In genomic region chr15:81362501-81362900, GRCm38 (mm10) we compare ENCODE assay signal across 34 mouse cellular contexts. TPM values are rescaled to one million over a fixed set of nuclear protein-coding genes. Genes with fewer than 3 reads are reported as not detected.
DNase-seq lines count a peak whose midpoint lies in the region; ATAC-seq and TF ChIP-seq lines count a peak whose summit lies in the region.
"Had no signal": no experiment of that assay in that cellular context is flagged by ENCODE, and none has a peak within 500 bp of the region (broad histone marks: within the 10 kb centered on the region; RNA-seq: fewer than 3 reads in every experiment).

No protein-coding gene starts in this region.

- no peak overlapping the region for H3K9ac ChIP-seq in MEL (ENCODE audit: control insufficient read depth, low read depth, low read length, poor library complexity, severe bottlenecking)
- no peak overlapping the region for H3K9ac ChIP-seq in liver, embryonic 14.5 days (replicated peaks)
- H3K9ac ChIP-seq: forebrain, embryonic 12.5 days; forebrain, postnatal 0 days; heart, embryonic 13.5 days; hindbrain, embryonic 15.5 days; limb, embryonic 12.5 days; neural tube, embryonic 15.5 days had no signal

- WGBS in liver, embryonic 14.5 days (ENCODE audit: insufficient replicate concordance): 79% methylated on average over 1 of the region's 1 CpGs

- no peak overlapping the region for H3K4me3 ChIP-seq in MEL (ENCODE audit: control insufficient read depth in 1 of 2, insufficient read depth in 1 of 2, low read depth in 2 of 2, low read length in 2 of 2)
- no peak overlapping the region for H3K4me3 ChIP-seq in liver, embryonic 14.5 days (ENCODE audit: insufficient read depth in 1 of 2, low read depth in 2 of 2, low read length in 2 of 2)
- H3K4me3 ChIP-seq: forebrain, embryonic 12.5 days; heart, embryonic 13.5 days; hindbrain, embryonic 10.5 days; hindbrain, embryonic 15.5 days; limb, embryonic 12.5 days; neural tube, embryonic 15.5 days had no signal

- no peak for TF ChIP-seq RAD21 in MEL (IDR thresholded peaks at IDR 0.05; ENCODE audit: low read depth, low read length)

- no peak overlapping the region for H3K4me2 ChIP-seq in liver, embryonic 14.5 days (ENCODE audit: low read depth)
- H3K4me2 ChIP-seq: forebrain, embryonic 12.5 days; hindbrain, embryonic 15.5 days; limb, embryonic 12.5 days; neural tube, embryonic 15.5 days had no signal

- no peak for TF ChIP-seq EP300 in MEL (IDR thresholded peaks at IDR 0.05; ENCODE audit: low read depth in 1 of 2, low read length in 2 of 2)
- no peak for TF ChIP-seq EP300 in liver, embryonic 14.5 days (IDR thresholded peaks at IDR 0.05; ENCODE audit: low read depth)

- H3K9me3 ChIP-seq in MEL (replicated peaks; ENCODE audit: insufficient read depth, low read length): no peaks in the 10 kb centered on the region
- H3K9me3 ChIP-seq in liver, embryonic 14.5 days (ENCODE audit: control insufficient read depth, low read length): no peaks in the 10 kb centered on the region
- H3K9me3 ChIP-seq: forebrain, embryonic 12.5 days; heart, embryonic 13.5 days; hindbrain, embryonic 10.5 days; hindbrain, embryonic 15.5 days; limb, embryonic 12.5 days; neural tube, embryonic 15.5 days had no signal

- 0 out of 2 replicates have a peak overlapping the region, but pooled peaks have one; percentile 0 for H3K27ac ChIP-seq in MEL (ENCODE audit: control insufficient read depth, low read depth, low read length)
- peak overlapping the region; percentile 6 for H3K27ac ChIP-seq in liver, embryonic 14.5 days
- H3K27ac ChIP-seq: forebrain, embryonic 12.5 days; hindbrain, embryonic 10.5 days; hindbrain, embryonic 15.5 days; limb, embryonic 12.5 days; neural tube, embryonic 15.5 days had no signal

- TF ChIP-seq POLR2A in MEL (IDR thresholded peaks at IDR 0.05; ENCODE audit: control insufficient read depth in 1 of 2, insufficient read depth in 1 of 2, low read depth in 1 of 2, low read length in 2 of 2, poor library complexity in 1 of 2): no peak

- DNase-seq in kidney, adult 8-10 months: peak; percentile 40 to 65
- DNase-seq in kidney, postnatal 4 days: no peak
- no peak for DNase-seq in MEL (ENCODE audit: low read depth, low spot score)
- peak; percentile 21 to 44 for DNase-seq in kidney, postnatal 25 days
- no peak for DNase-seq in liver, embryonic 14.5 days (ENCODE audit: low read depth in 3 of 3, low spot score in 3 of 3)
- DNase-seq in urinary bladder, adult 18-20 months (ENCODE audit: low spot score in 2 of 2): no peak
- no peak for DNase-seq in retina, embryonic 14.5 days (ENCODE audit: low spot score)
- DNase-seq: adrenal gland, adult 2 months; cerebellum, adult 2 months; cerebellum, postnatal 14 days; forebrain, postnatal 0 days; heart, postnatal 10 days; layer of hippocampus, postnatal 36 days; lung, adult 2 months; lung, postnatal 10 days; midbrain, embryonic 14.5 days; right cerebral cortex, postnatal 4 days; thymus, adult 2 months; thymus, postnatal 36 days had no signal

- no peak for ATAC-seq in liver, embryonic 14.5 days (ENCODE audit: insufficient read depth)
- ATAC-seq in monocyte, adult 5-6 weeks (replicated peaks; ENCODE audit: insufficient number of reproducible peaks, low FRiP score, low TSS enrichment, poor library complexity, severe bottlenecking): no peak
- ATAC-seq: activated CD4-positive, CD25-positive, alpha-beta regulatory T cell, adult 4 months; CD4-positive, CD25-positive, alpha-beta regulatory T cell, adult 4 months; forebrain, postnatal 0 days had no signal

- peaks cover 5 to 8% of the 10 kb centered on the region in 2 experiments for H3K4me1 ChIP-seq in MEL (ENCODE audit: control insufficient read depth in 1 of 2, insufficient read depth in 2 of 2, low read length in 2 of 2)
- H3K4me1 ChIP-seq in liver, embryonic 14.5 days (replicated peaks; ENCODE audit: control insufficient read depth in 2 of 2, insufficient read depth in 2 of 2, low read length in 1 of 2): peaks cover 22 to 32% of the 10 kb centered on the region in 2 experiments

- peaks cover 22 to 23% of the 10 kb centered on the region in 2 experiments for H3K36me3 ChIP-seq in MEL (ENCODE audit: control insufficient read depth in 1 of 2, insufficient read depth in 2 of 2, low read length in 2 of 2)
- H3K36me3 ChIP-seq in liver, embryonic 14.5 days (replicated peaks; ENCODE audit: control insufficient read depth, insufficient read depth, low read depth): peaks cover 16% of the 10 kb centered on the region

- H3K79me2 ChIP-seq in MEL (ENCODE audit: control insufficient read depth, insufficient read depth, low read length, poor library complexity): peaks cover 8% of the 10 kb centered on the region

- no peak for TF ChIP-seq CTCF in MEL (IDR thresholded peaks at IDR 0.05 in 2 of 3, conservative IDR thresholded peaks at IDR 0.05 in 1 of 3; ENCODE audit: control insufficient read depth in 1 of 3, insufficient read depth in 1 of 3, low read depth in 2 of 3, low read length in 3 of 3, poor library complexity in 1 of 3, severe bottlenecking in 1 of 3)
- TF ChIP-seq CTCF in liver, embryonic 14.5 days (IDR thresholded peaks at IDR 0.05; ENCODE audit: low read depth): no peak

- no peaks in the 10 kb centered on the region for H3K27me3 ChIP-seq in MEL (ENCODE audit: control insufficient read depth in 1 of 2, insufficient read depth in 2 of 2, low read length in 2 of 2)
- H3K27me3 ChIP-seq in liver, embryonic 14.5 days (ENCODE audit: control insufficient read depth, insufficient read depth, low read length): no peaks in the 10 kb centered on the region
- H3K27me3 ChIP-seq: forebrain, embryonic 12.5 days; heart, embryonic 13.5 days; hindbrain, embryonic 15.5 days; limb, embryonic 12.5 days; neural tube, embryonic 15.5 days had no signal

TF ChIP-seq in MEL, 35 proteins besides CTCF, POLR2A, EP300 and RAD21:
- no peak for TF ChIP-seq ZNF384 (IDR thresholded peaks at IDR 0.05; ENCODE audit: low read depth, low read length)
- TF ChIP-seq POLR2AphosphoS5 (IDR thresholded peaks at IDR 0.05; ENCODE audit: borderline replicate concordance, low read depth, low read length): no peak
- no peak for TF ChIP-seq NRF1 (IDR thresholded peaks at IDR 0.05; ENCODE audit: insufficient read depth, low read depth, low read length, poor library complexity, severe bottlenecking)
- TF ChIP-seq MAX (IDR thresholded peaks at IDR 0.05; ENCODE audit: low read length): no peak

RNA-seq across cellular contexts. Expression of gene Slc25a17, which starts 1.9 kb away (rescaled TPM):
- total RNA-seq in MEL (2012; rRNA removed): 39.8 and 40.6 TPM in 2 replicates
- polyA plus RNA-seq in MEL (2012; ENCODE audit: insufficient read depth in 1 of 2, insufficient read length in 2 of 2, low read depth in 1 of 2, low replicate concordance in 2 of 2, missing spikeins in 1 of 2): 10 to 100 TPM in 1 of 2 experiments, not detected in 1; 64.1 TPM
- 23.7 and 25.1 TPM in 2 replicates for polyA plus RNA-seq in liver, embryonic 14.5 days (2012; rRNA removed)
- 40.0 and 40.2 TPM in 2 replicates for polyA plus RNA-seq in liver, embryonic 14.5 days (2014; fragmentation: Nextera tagmentation; extraction: Ambion mirVana)
- 43.5 to 45.1 TPM (median 44.4 TPM) in 3 replicates for total RNA-seq in monocyte, adult 5-6 weeks (2017)

RNA-seq across cellular contexts. Expression of gene St13, which starts 37.4 kb away (rescaled TPM):
- 187 and 191 TPM in 2 replicates for total RNA-seq in MEL (2012; rRNA removed)
- 100 to 1,000 TPM in 1 of 2 experiments, not detected in 1; 423 TPM for polyA plus RNA-seq in MEL (2012; ENCODE audit: insufficient read depth in 1 of 2, insufficient read length in 2 of 2, low read depth in 1 of 2, low replicate concordance in 2 of 2, missing spikeins in 1 of 2)
- polyA plus RNA-seq in liver, embryonic 14.5 days (2012; rRNA removed): 10.6 and 36.2 TPM in 2 replicates
- 48.3 and 53.7 TPM in 2 replicates for polyA plus RNA-seq in liver, embryonic 14.5 days (2014; fragmentation: Nextera tagmentation; extraction: Ambion mirVana)
- total RNA-seq in monocyte, adult 5-6 weeks (2017): 172 to 282 TPM (median 279 TPM) in 3 replicates

RNA-seq across cellular contexts. Expression of gene Xpnpep3, which starts 37.4 kb away (rescaled TPM):
- 10.0 and 10.2 TPM in 2 replicates for total RNA-seq in MEL (2012; rRNA removed)
- polyA plus RNA-seq in MEL (2012; ENCODE audit: insufficient read depth in 1 of 2, insufficient read length in 2 of 2, low read depth in 1 of 2, low replicate concordance in 2 of 2, missing spikeins in 1 of 2): 10 to 100 TPM; 13.1 to 88.4 TPM
- polyA plus RNA-seq in liver, embryonic 14.5 days (2012; rRNA removed): 2.7 and 3.2 TPM in 2 replicates
- polyA plus RNA-seq in liver, embryonic 14.5 days (2014; fragmentation: Nextera tagmentation; extraction: Ambion mirVana): 2.8 and 3.0 TPM in 2 replicates
- total RNA-seq in monocyte, adult 5-6 weeks (2017): 7.1 to 12.2 TPM (median 7.6 TPM) in 3 replicates

RNA-seq across cellular contexts. Expression of gene Dnajb7, which starts 45.6 kb away (rescaled TPM):
- total RNA-seq in MEL (2012; rRNA removed): not detected in 2 replicates
- polyA plus RNA-seq in MEL (2012; ENCODE audit: insufficient read depth in 1 of 2, insufficient read length in 2 of 2, low read depth in 1 of 2, low replicate concordance in 2 of 2, missing spikeins in 1 of 2): under 1 TPM in 1 of 2 experiments, not detected in 1; 0.17 TPM
- not detected in 2 replicates for polyA plus RNA-seq in liver, embryonic 14.5 days (2012; rRNA removed)
- polyA plus RNA-seq in liver, embryonic 14.5 days (2014; fragmentation: Nextera tagmentation; extraction: Ambion mirVana): 0.18 and 0.27 TPM in 2 replicates
- total RNA-seq in monocyte, adult 5-6 weeks (2017): 0.19 to 0.43 TPM in 2 of 3 replicates, not detected in the other
- total RNA-seq: adrenal gland, adult 2 months; forebrain, postnatal 0 days; gastrocnemius, adult 8-10 months; gastrocnemius, postnatal 4 days; heart, adult 8-10 months; heart, postnatal 10 days; layer of hippocampus, postnatal 36 days; megakaryocyte-erythroid progenitor cell, adult 5-6 weeks had no signal
- polyA plus RNA-seq: adrenal gland, adult 2 months; cortical plate, adult 2 months; large intestine, adult 2 months; lung, adult 2 months; thymus, adult 2 months had no signal

Comparison
In these comparisons a context has a peak if more than half of its experiments do, and no peak if none do; other contexts are left out.
1. DNase-seq: peak in kidney, adult 8-10 months (2 of 2) and kidney, postnatal 25 days (2 of 2); none in kidney, postnatal 4 days (0 of 2), MEL (single experiment), liver, embryonic 14.5 days (0 of 3), urinary bladder, adult 18-20 months (0 of 2) and retina, embryonic 14.5 days (single experiment).